Mouse (Mus musculus) retina, embryonic 14.5 days (tissue): ENCODE data around the gene Zbtb46.

Experiments
- DNase-seq: peaks from one replicate; pipeline ENCODE4 v3.0.0-alpha.2; 2015; ENCODE audit warnings: low spot score

The Zbtb46 gene

GRCm38 (mm10) chr2:181401497-181401896 lies 57.7 kb downstream of the Zbtb46 start:
- DNase-seq = no peak

GRCm38 (mm10) chr2:181397207-181397761 lies 61.9 kb downstream of the Zbtb46 start:
- no peak for DNase-seq

- no peak for DNase-seq
These were observed 65.1 kb downstream of the Zbtb46 start for GRCm38 (mm10) chr2:181394086-181394485.

- peak; percentile 93 for DNase-seq
These were observed 66.5 kb downstream of the Zbtb46 start for GRCm38 (mm10) chr2:181392600-181393213.

- DNase-seq = no peak
These were observed 67.7 kb downstream of the Zbtb46 start for GRCm38 (mm10) chr2:181391541-181391940.

GRCm38 (mm10) chr2:181391022-181391421 lies 68.2 kb downstream of the Zbtb46 start:
- DNase-seq = no peak

- DNase-seq = no peak
These were observed 68.9 kb downstream of the Zbtb46 start for GRCm38 (mm10) chr2:181390136-181390870.

- DNase-seq = no peak
These were observed 72.5 kb downstream of the Zbtb46 start for GRCm38 (mm10) chr2:181386663-181387210.

GRCm38 (mm10) chr2:181385885-181386284 lies 73.3 kb downstream of the Zbtb46 start:
- no peak for DNase-seq

- DNase-seq = no peak
These were observed 74.3 kb downstream of the Zbtb46 start for GRCm38 (mm10) chr2:181384919-181385391.

- no peak for DNase-seq
These were observed 74.8 kb downstream of the Zbtb46 start for GRCm38 (mm10) chr2:181384463-181384862.

- DNase-seq = no peak
These were observed 77.5 kb downstream of the Zbtb46 start for GRCm38 (mm10) chr2:181381631-181382306.

- DNase-seq = no peak
These were observed 78.1 kb downstream of the Zbtb46 start for GRCm38 (mm10) chr2:181381107-181381506.

GRCm38 (mm10) chr2:181380251-181380650 lies 79.0 kb downstream of the Zbtb46 start:
- no peak for DNase-seq

GRCm38 (mm10) chr2:181379778-181380177 lies 79.4 kb downstream of the Zbtb46 start, which contains the start of gene Lime1:
Gene Lime1, plus strand, starts transcription at chr2:181380078.
- no peak for DNase-seq

GRCm38 (mm10) chr2:181378701-181379100 lies 80.5 kb downstream of the Zbtb46 start:
- no peak for DNase-seq

GRCm38 (mm10) chr2:181377230-181377629 lies 82.0 kb downstream of the Zbtb46 start:
- no peak for DNase-seq

- peak; percentile 55 for DNase-seq
These were observed 83.4 kb downstream of the Zbtb46 start for GRCm38 (mm10) chr2:181375787-181376186.

GRCm38 (mm10) chr2:181370001-181370400 lies 89.2 kb downstream of the Zbtb46 start:
- no peak for DNase-seq

- no peak for DNase-seq
These were observed 93.6 kb downstream of the Zbtb46 start for GRCm38 (mm10) chr2:181365655-181366075.

GRCm38 (mm10) chr2:181364860-181365596 lies 94.2 kb downstream of the Zbtb46 start, which contains the start of the genes Zgpat and Arfrp1:
Gene Zgpat, plus strand, starts transcription at chr2:181364928.
Gene Arfrp1, minus strand, starts transcription at chr2:181365404.
- peak; percentile 91 for DNase-seq
